Comparison of ENCODE assay signal across 8 mouse cellular contexts in the genomic region with DNA sequence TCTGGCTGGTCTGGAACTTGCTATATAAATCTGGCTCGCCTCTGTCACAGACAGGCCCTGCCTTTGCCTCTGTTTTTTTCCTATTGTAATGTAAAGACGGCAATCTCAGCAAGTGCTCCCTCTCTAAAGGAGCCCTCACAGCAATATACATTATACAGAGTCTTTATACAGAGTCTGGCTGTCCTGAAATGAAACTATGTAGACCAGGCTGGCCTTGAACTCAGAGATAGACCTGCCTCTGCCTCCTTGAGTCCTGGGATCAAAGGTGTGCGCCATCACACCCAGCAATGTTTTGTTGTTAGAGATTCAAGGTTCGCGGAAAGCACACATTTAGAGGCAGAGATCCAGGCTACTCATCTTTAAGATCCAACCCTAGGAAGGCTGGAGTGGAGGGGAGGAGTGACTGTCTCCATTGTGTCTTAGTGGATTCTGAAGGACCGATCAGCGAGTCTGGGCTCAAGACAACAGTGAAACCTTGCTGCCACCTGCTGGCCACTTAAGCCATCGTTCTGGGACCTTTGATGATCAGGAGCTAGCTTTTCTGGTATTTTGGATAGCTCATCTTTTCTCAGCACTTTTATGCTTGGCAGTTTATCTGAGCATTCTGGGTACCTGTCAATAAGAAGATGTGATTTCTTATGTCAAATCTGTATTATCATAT. TPM values are rescaled to one million over a fixed set of nuclear protein-coding genes. Genes with fewer than 3 reads are reported as not detected.
DNase-seq lines count a peak whose midpoint lies in the region; ATAC-seq and TF ChIP-seq lines count a peak whose summit lies in the region.

No protein-coding gene starts in this region.

- TF ChIP-seq CTCF in heart, adult 2 months (IDR thresholded peaks at IDR 0.05), result peak; percentile 90

- H3K9me3 ChIP-seq in heart, embryonic 10.5 days, result no peaks in the 10 kb centered on the region
- no peaks in the 10 kb centered on the region for H3K9me3 ChIP-seq in intestine, embryonic 16.5 days (ENCODE audit: control insufficient read depth, low read length)
- no peaks in the 10 kb centered on the region for H3K9me3 ChIP-seq in midbrain, embryonic 13.5 days

- no peaks in the 10 kb centered on the region for H3K79me2 ChIP-seq in heart, adult 2 months (replicated peaks; ENCODE audit: control insufficient read depth, insufficient read depth, low read length)

- H3K4me2 ChIP-seq in intestine, embryonic 16.5 days (ENCODE audit: low read depth, low read length), result no peak overlapping the region
- no peak overlapping the region for H3K4me2 ChIP-seq in midbrain, embryonic 13.5 days (replicated peaks)

- H3K9ac ChIP-seq in heart, adult 2 months (ENCODE audit: low read depth, low read length), result no peak overlapping the region
- H3K9ac ChIP-seq in intestine, embryonic 16.5 days (ENCODE audit: low read depth, low read length), result no peak overlapping the region
- no peak overlapping the region for H3K9ac ChIP-seq in midbrain, embryonic 13.5 days (replicated peaks)

- no peaks in the 10 kb centered on the region for H3K36me3 ChIP-seq in heart, adult 2 months (ENCODE audit: control insufficient read depth, insufficient read depth, low read length)
- H3K36me3 ChIP-seq in heart, embryonic 10.5 days, result no peaks in the 10 kb centered on the region
- no peaks in the 10 kb centered on the region for H3K36me3 ChIP-seq in intestine, embryonic 16.5 days (ENCODE audit: control insufficient read depth, insufficient read depth, low read length)
- no peaks in the 10 kb centered on the region for H3K36me3 ChIP-seq in midbrain, embryonic 13.5 days

- DNase-seq in heart, adult 2 months, result peak; percentile 68 to 81
- DNase-seq in heart, embryonic 10.5 days (ENCODE audit: low spot score), result no peak
- DNase-seq in cerebellum, postnatal 25 days, result peak; percentile 87 to 91
- DNase-seq in gastrocnemius, adult 18-20 months (ENCODE audit: low spot score), result peak; percentile 71
- peak; percentile 91 to 92 for DNase-seq in left cerebral cortex, postnatal 14 days (ENCODE audit: low spot score in 2 of 2)
- peak; percentile 88 for DNase-seq in right cerebral cortex, postnatal 4 days

- no peak overlapping the region for H3K4me3 ChIP-seq in heart, adult 2 months
- H3K4me3 ChIP-seq in heart, embryonic 10.5 days, result no peak overlapping the region
- no peak overlapping the region for H3K4me3 ChIP-seq in intestine, embryonic 16.5 days (ENCODE audit: low read length)
- no peak overlapping the region for H3K4me3 ChIP-seq in midbrain, embryonic 13.5 days (replicated peaks)

- TF ChIP-seq EP300 in heart, adult 2 months (IDR thresholded peaks at IDR 0.05; ENCODE audit: insufficient read depth, low read depth, low read length), result 0 out of 2 replicates have a peak, but pooled peaks have one; percentile 48

- no peak for TF ChIP-seq POLR2A in heart, adult 2 months (IDR thresholded peaks at IDR 0.05; ENCODE audit: insufficient read depth, low read depth, low read length)

- ATAC-seq in intestine, embryonic 16.5 days, result peak; percentile 45; the same call in 1 of the 2 replicates
- peak; percentile 79 for ATAC-seq in midbrain, embryonic 13.5 days

- intact Hi-C loops in heart, adult 2 months (cut with DNase I), result loop anchor here (1.0 kb wide), 2 partner anchors 342 to 412 kb away; no protein-coding TSS in a partner anchor
- intact Hi-C loops in left cerebral cortex, postnatal 14 days (cut with DNase I), result loop anchor here (1.0 to 5.0 kb wide), 2 partner anchors 344 to 412 kb away; no protein-coding TSS in a partner anchor

- H3K4me1 ChIP-seq in heart, adult 2 months (ENCODE audit: control insufficient read depth, insufficient read depth, low read length), result no peaks in the 10 kb centered on the region
- peaks cover 6% of the 10 kb centered on the region for H3K4me1 ChIP-seq in heart, embryonic 10.5 days
- peaks cover 10% of the 10 kb centered on the region; the same call in 1 of the 2 replicates for H3K4me1 ChIP-seq in intestine, embryonic 16.5 days (ENCODE audit: control insufficient read depth, insufficient read depth, low read length)
- no peaks in the 10 kb centered on the region for H3K4me1 ChIP-seq in midbrain, embryonic 13.5 days (replicated peaks)

- H3K27me3 ChIP-seq in heart, adult 2 months (ENCODE audit: control insufficient read depth, insufficient read depth, low read length), result no peaks in the 10 kb centered on the region
- H3K27me3 ChIP-seq in heart, embryonic 10.5 days (ENCODE audit: insufficient read depth, poor library complexity, severe bottlenecking), result no peaks in the 10 kb centered on the region
- no peaks in the 10 kb centered on the region for H3K27me3 ChIP-seq in intestine, embryonic 16.5 days (replicated peaks; ENCODE audit: control insufficient read depth, insufficient read depth, low read length)
- H3K27me3 ChIP-seq in midbrain, embryonic 13.5 days, result 0 out of 2 replicates have a peak, but pooled peaks cover 3% of the 10 kb centered on the region

- H3K27ac ChIP-seq in heart, adult 2 months, result no peak overlapping the region
- no peak overlapping the region for H3K27ac ChIP-seq in heart, embryonic 10.5 days
- H3K27ac ChIP-seq in intestine, embryonic 16.5 days (ENCODE audit: low read length), result no peak overlapping the region
- H3K27ac ChIP-seq in midbrain, embryonic 13.5 days, result no peak overlapping the region

- WGBS in heart, adult 2 months, result 48% methylated on average over 8 of the region's 8 CpGs
- WGBS in heart, embryonic 10.5 days, result 38% methylated on average over 8 of the region's 8 CpGs
- 44% methylated on average over 8 of the region's 8 CpGs for WGBS in intestine, embryonic 16.5 days
- 41% methylated on average over 8 of the region's 8 CpGs for WGBS in midbrain, embryonic 13.5 days

RNA-seq across cellular contexts. Expression of a gene that starts 34.5 kb away (rescaled TPM):
- 100 to 1,000 TPM; 499 to 572 TPM for total RNA-seq in heart, adult 2 months (2021)
- polyA plus RNA-seq in heart, adult 2 months (2012; rRNA removed), result 422 and 565 TPM in 2 replicates
- polyA plus RNA-seq in heart, embryonic 10.5 days (2016; fragmentation: Nextera tagmentation; extraction: Ambion mirVana), result 1,054 and 1,279 TPM in 2 replicates
- total RNA-seq in gastrocnemius, adult 18-20 months (2021), result 100 to 1,000 TPM; 292 to 307 TPM
- polyA plus RNA-seq in intestine, embryonic 16.5 days (2015; fragmentation: Nextera tagmentation; extraction: Ambion mirVana), result 1,142 and 1,262 TPM in 2 replicates
- 100 to 1,000 TPM; 317 to 340 TPM for total RNA-seq in left cerebral cortex, postnatal 14 days (2021)
- polyA plus RNA-seq in midbrain, embryonic 13.5 days (2015; fragmentation: Nextera tagmentation; extraction: Ambion mirVana), result 826 and 844 TPM in 2 replicates

RNA-seq across cellular contexts. Expression of a gene that starts 42.5 kb away (rescaled TPM):
- 1 to 10 TPM; 4.4 to 7.9 TPM for total RNA-seq in heart, adult 2 months (2021)
- 2.3 and 2.5 TPM in 2 replicates for polyA plus RNA-seq in heart, adult 2 months (2012; rRNA removed)
- polyA plus RNA-seq in heart, embryonic 10.5 days (2016; fragmentation: Nextera tagmentation; extraction: Ambion mirVana), result 13.3 and 16.4 TPM in 2 replicates
- total RNA-seq in gastrocnemius, adult 18-20 months (2021), result 10 to 100 TPM in 1 of 2 experiments, 1 to 10 TPM in 1; 4.2 to 10.0 TPM
- polyA plus RNA-seq in intestine, embryonic 16.5 days (2015; fragmentation: Nextera tagmentation; extraction: Ambion mirVana), result 7.4 and 8.1 TPM in 2 replicates
- total RNA-seq in left cerebral cortex, postnatal 14 days (2021), result 100 to 1,000 TPM in 1 of 2 experiments, 10 to 100 TPM in 1; 88.5 to 101 TPM
- 26.5 and 30.4 TPM in 2 replicates for polyA plus RNA-seq in midbrain, embryonic 13.5 days (2015; fragmentation: Nextera tagmentation; extraction: Ambion mirVana)
